Mouse (Mus musculus): Measurements from ENCODE around the gene Glb1. TPM values are rescaled to one million over a fixed set of nuclear protein-coding genes. Genes with fewer than 3 reads are reported as not detected.
A peak's percentile ranks its signal among the peaks of the same experiment; 100 is the strongest.

Gene Glb1
- polyA plus RNA-seq, 1 experiment from 2014 or later: 51.7 TPM

- no peaks in the 10 kb centered on the region for H3K27me3 ChIP-seq (ENCODE audit: control insufficient read depth, insufficient read depth, low read depth, low read length)
- H3K27ac ChIP-seq (ENCODE audit: low read length): no peak overlapping the region
- no peak for ATAC-seq (ENCODE audit: low read depth)
- WGBS: 85% methylated on average over 7 of the region's 7 CpGs
- no peak overlapping the region for H3K4me2 ChIP-seq (ENCODE audit: low read depth, low read length)
- H3K4me1 ChIP-seq (replicated peaks; ENCODE audit: control insufficient read depth, insufficient read depth, low read length): no peaks in the 10 kb centered on the region
- H3K9ac ChIP-seq (ENCODE audit: low read length): no peak overlapping the region
- H3K9me3 ChIP-seq (ENCODE audit: control insufficient read depth, low read length): peaks cover 4% of the 10 kb centered on the region
- H3K36me3 ChIP-seq (ENCODE audit: control insufficient read depth, insufficient read depth, low read length): peaks cover 10% of the 10 kb centered on the region
- H3K4me3 ChIP-seq (ENCODE audit: low read length): no peak overlapping the region
Observed at GRCm38 (mm10) chr9:114421797-114422196, 20.9 kb downstream of the Glb1 start.

DNA sequence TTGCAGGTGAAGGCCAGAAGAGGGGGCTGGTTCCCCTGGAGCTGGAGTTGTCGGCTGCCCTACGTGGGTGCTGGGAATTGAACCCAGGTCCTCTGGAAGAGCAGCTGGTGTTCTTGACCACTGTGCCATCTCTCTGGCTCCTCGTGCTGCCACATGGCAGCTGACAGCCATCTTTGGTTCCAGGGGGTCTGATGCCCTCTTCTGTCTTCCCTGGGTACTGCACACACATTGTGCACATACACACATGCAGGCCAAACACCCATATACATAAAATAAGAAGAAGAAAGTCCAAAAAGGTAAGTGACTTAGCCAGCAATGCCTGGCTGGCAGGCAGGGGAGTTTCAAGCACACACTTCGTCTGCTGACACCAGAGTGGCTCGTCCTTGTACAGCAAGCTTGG, 24.7 kb downstream of the Glb1 start:
- ATAC-seq (ENCODE audit: low read depth): no peak

GRCm38 (mm10) chr9:114426201-114426600, 25.3 kb downstream of the Glb1 start:
- WGBS: 60% methylated on average over 5 of the region's 5 CpGs
- Histone ChIP-seq H3K4me2 (ENCODE audit: low read depth, low read length) (no peak overlapping the region), H3K27me3 (ENCODE audit: control insufficient read depth, insufficient read depth, low read depth, low read length) (no peaks in the 10 kb centered on the region), H3K9ac (ENCODE audit: low read length) (no peak overlapping the region), H3K4me1 (replicated peaks; ENCODE audit: control insufficient read depth, insufficient read depth, low read length) (no peaks in the 10 kb centered on the region), H3K27ac (ENCODE audit: low read length) (no peak overlapping the region), H3K9me3 (ENCODE audit: control insufficient read depth, low read length) (peaks cover 4% of the 10 kb centered on the region), H3K36me3 (ENCODE audit: control insufficient read depth, insufficient read depth, low read length) (peaks cover 11% of the 10 kb centered on the region), H3K4me3 (ENCODE audit: low read length) (no peak overlapping the region)
- ATAC-seq (ENCODE audit: low read depth): peak; percentile 15; the same call in 1 of the 2 replicates

More for the DNA sequence above, 24.7 kb downstream of the Glb1 start:
- peaks cover 4% of the 10 kb centered on the region for H3K9me3 ChIP-seq (ENCODE audit: control insufficient read depth, low read length)
- H3K4me3 ChIP-seq (ENCODE audit: low read length): no peak overlapping the region
- no peak overlapping the region for H3K27ac ChIP-seq (ENCODE audit: low read length)
- H3K27me3 ChIP-seq (ENCODE audit: control insufficient read depth, insufficient read depth, low read depth, low read length): no peaks in the 10 kb centered on the region
- no peaks in the 10 kb centered on the region for H3K4me1 ChIP-seq (replicated peaks; ENCODE audit: control insufficient read depth, insufficient read depth, low read length)
- WGBS: 89% methylated on average over 5 of the region's 5 CpGs
- peaks cover 13% of the 10 kb centered on the region for H3K36me3 ChIP-seq (ENCODE audit: control insufficient read depth, insufficient read depth, low read length)
- no peak overlapping the region for H3K9ac ChIP-seq (ENCODE audit: low read length)
- no peak overlapping the region for H3K4me2 ChIP-seq (ENCODE audit: low read depth, low read length)

DNA sequence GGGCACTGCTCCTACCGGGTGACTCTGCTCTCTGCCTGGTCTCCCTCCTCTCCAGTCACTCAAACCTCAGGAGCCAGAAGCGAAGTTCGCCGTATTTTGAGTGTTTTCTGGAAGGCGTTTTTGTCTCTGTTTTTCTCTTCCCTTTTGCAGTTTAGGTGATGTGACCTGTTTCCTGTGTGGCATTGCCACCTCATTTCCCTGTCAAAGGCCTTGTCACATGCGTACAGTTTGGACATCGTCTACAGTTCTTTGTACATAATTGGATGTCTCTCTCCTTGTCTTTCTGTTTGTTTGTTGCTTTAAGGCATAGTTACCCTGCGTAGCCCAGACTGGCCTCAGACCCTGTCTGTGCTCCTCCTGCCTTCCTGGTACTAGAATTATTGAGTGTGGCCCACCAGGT, 26.5 kb downstream of the Glb1 start:
- Histone ChIP-seq H3K4me2 (ENCODE audit: low read depth, low read length) (no peak overlapping the region), H3K36me3 (ENCODE audit: control insufficient read depth, insufficient read depth, low read length) (peaks cover 11% of the 10 kb centered on the region), H3K9ac (ENCODE audit: low read length) (no peak overlapping the region), H3K9me3 (ENCODE audit: control insufficient read depth, low read length) (peaks cover 4% of the 10 kb centered on the region), H3K4me1 (replicated peaks; ENCODE audit: control insufficient read depth, insufficient read depth, low read length) (no peaks in the 10 kb centered on the region), H3K27me3 (ENCODE audit: control insufficient read depth, insufficient read depth, low read depth, low read length) (no peaks in the 10 kb centered on the region), H3K4me3 (ENCODE audit: low read length) (no peak overlapping the region), H3K27ac (ENCODE audit: low read length) (no peak overlapping the region)
- no peak for ATAC-seq (ENCODE audit: low read depth)
- WGBS: 85% methylated on average over 8 of the region's 8 CpGs

DNA sequence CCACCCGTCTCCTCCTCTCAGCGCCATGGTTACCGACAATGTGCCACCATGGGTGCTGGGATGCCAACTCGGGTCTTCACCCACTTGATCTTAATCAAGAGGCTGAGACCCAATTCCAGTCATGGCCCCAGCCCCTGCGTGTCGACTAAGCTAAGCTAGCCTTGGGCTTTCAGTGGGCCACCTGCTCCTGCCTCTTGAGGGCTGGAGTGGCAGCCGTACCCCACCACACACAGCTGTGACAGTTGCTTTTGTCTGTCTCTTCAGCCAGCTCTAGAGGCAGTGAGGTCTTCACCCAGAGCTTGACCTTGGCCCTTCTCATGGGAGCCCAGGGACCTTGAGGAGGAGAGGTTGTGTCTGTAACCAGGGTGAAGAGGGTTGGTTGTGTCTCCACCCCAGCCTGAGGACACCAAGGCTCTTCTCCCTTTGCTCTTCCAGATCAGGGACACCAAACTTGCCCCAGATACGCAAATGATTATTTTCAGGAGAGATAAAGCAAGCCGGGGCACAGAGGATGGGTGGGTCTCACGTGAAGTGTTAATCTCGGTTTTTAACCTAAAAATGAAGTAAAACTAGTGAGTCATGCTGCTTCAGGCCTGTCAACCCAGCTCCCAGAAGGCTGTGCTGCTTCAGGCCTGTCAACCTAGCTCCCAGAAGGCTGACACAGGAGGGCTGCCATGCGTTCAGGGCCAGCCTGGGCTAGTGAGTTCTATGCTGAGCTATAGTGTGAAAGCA, 27.4 kb downstream of the Glb1 start:
- peaks cover 11% of the 10 kb centered on the region for H3K36me3 ChIP-seq (ENCODE audit: control insufficient read depth, insufficient read depth, low read length)

DNA sequence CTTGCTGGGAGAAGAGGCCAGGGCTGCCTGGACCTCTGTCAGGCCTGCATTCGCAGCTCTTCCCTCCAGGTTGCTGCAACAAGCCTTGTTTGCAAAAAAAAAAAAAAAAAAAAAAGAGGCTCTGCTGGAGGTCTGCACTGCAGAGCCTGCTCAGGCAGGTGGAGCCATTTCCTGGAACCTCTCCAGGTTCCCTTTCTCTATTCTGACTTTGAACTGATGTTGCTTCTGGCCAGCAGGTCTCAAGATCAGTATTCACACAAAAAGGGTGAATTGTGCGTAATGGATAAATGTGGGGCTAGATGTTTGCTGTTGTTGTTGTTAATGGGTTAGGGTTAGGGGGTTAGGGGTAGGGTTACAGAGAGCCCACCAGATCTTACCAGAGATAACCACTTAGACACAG, 34.8 kb downstream of the Glb1 start:
- no peak overlapping the region for H3K4me3 ChIP-seq (ENCODE audit: low read length)
- H3K36me3 ChIP-seq (ENCODE audit: control insufficient read depth, insufficient read depth, low read length): peaks cover 2% of the 10 kb centered on the region; the same call in 1 of the 2 replicates
- 74% methylated on average over 2 of the region's 2 CpGs for WGBS
- no peaks in the 10 kb centered on the region for H3K27me3 ChIP-seq (ENCODE audit: control insufficient read depth, insufficient read depth, low read depth, low read length)
- H3K4me1 ChIP-seq (replicated peaks; ENCODE audit: control insufficient read depth, insufficient read depth, low read length): no peaks in the 10 kb centered on the region
- no peak overlapping the region for H3K9ac ChIP-seq (ENCODE audit: low read length)
- no peak for ATAC-seq (ENCODE audit: low read depth)
- no peak overlapping the region for H3K27ac ChIP-seq (ENCODE audit: low read length)
- H3K9me3 ChIP-seq (ENCODE audit: control insufficient read depth, low read length): no peaks in the 10 kb centered on the region
- no peak overlapping the region for H3K4me2 ChIP-seq (ENCODE audit: low read depth, low read length)

More for the DNA sequence above, 27.4 kb downstream of the Glb1 start:
- Histone ChIP-seq H3K4me2 (ENCODE audit: low read depth, low read length) (no peak overlapping the region), H3K27me3 (ENCODE audit: control insufficient read depth, insufficient read depth, low read depth, low read length) (no peaks in the 10 kb centered on the region), H3K4me3 (ENCODE audit: low read length) (no peak overlapping the region), H3K9ac (ENCODE audit: low read length) (no peak overlapping the region), H3K4me1 (replicated peaks; ENCODE audit: control insufficient read depth, insufficient read depth, low read length) (no peaks in the 10 kb centered on the region), H3K27ac (ENCODE audit: low read length) (no peak overlapping the region), H3K9me3 (ENCODE audit: control insufficient read depth, low read length) (peaks cover 4% of the 10 kb centered on the region)
- no peak for ATAC-seq (ENCODE audit: low read depth)
- 82% methylated on average over 12 of the region's 12 CpGs for WGBS

- Histone ChIP-seq H3K4me2 (ENCODE audit: low read depth, low read length) (no peak overlapping the region), H3K27me3 (ENCODE audit: control insufficient read depth, insufficient read depth, low read depth, low read length) (no peaks in the 10 kb centered on the region), H3K27ac (ENCODE audit: low read length) (no peak overlapping the region), H3K9me3 (ENCODE audit: control insufficient read depth, low read length) (no peaks in the 10 kb centered on the region), H3K9ac (ENCODE audit: low read length) (no peak overlapping the region), H3K4me3 (ENCODE audit: low read length) (no peak overlapping the region), H3K4me1 (replicated peaks; ENCODE audit: control insufficient read depth, insufficient read depth, low read length) (no peaks in the 10 kb centered on the region), H3K36me3 (ENCODE audit: control insufficient read depth, insufficient read depth, low read length) (peaks cover 4% of the 10 kb centered on the region)
- ATAC-seq (ENCODE audit: low read depth): no peak
- WGBS: 70% methylated on average over 10 of the region's 10 CpGs
Observed at GRCm38 (mm10) chr9:114440548-114440947, 39.7 kb downstream of the Glb1 start.

- H3K36me3 ChIP-seq (ENCODE audit: control insufficient read depth, insufficient read depth, low read length): peaks cover 4% of the 10 kb centered on the region
- 90% methylated on average over 9 of the region's 9 CpGs for WGBS
- no peaks in the 10 kb centered on the region for H3K27me3 ChIP-seq (ENCODE audit: control insufficient read depth, insufficient read depth, low read depth, low read length)
- H3K9me3 ChIP-seq (ENCODE audit: control insufficient read depth, low read length): no peaks in the 10 kb centered on the region
- no peak for ATAC-seq (ENCODE audit: low read depth)
- no peak overlapping the region for H3K4me2 ChIP-seq (ENCODE audit: low read depth, low read length)
- H3K27ac ChIP-seq (ENCODE audit: low read length): no peak overlapping the region
- H3K4me3 ChIP-seq (ENCODE audit: low read length): no peak overlapping the region
- H3K4me1 ChIP-seq (replicated peaks; ENCODE audit: control insufficient read depth, insufficient read depth, low read length): no peaks in the 10 kb centered on the region
- H3K9ac ChIP-seq (ENCODE audit: low read length): no peak overlapping the region
Observed at GRCm38 (mm10) chr9:114442225-114442624, 41.3 kb downstream of the Glb1 start.

GRCm38 (mm10) chr9:114442893-114443292, 42.0 kb downstream of the Glb1 start:
- ATAC-seq (ENCODE audit: low read depth): no peak
- no peak overlapping the region for H3K4me3 ChIP-seq (ENCODE audit: low read length)

More at GRCm38 (mm10) chr9:114442893-114443292, 42.0 kb downstream of the Glb1 start:
- 80% methylated on average over 9 of the region's 9 CpGs for WGBS
- Histone ChIP-seq H3K36me3 (ENCODE audit: control insufficient read depth, insufficient read depth, low read length) (peaks cover 2% of the 10 kb centered on the region; the same call in 1 of the 2 replicates), H3K4me1 (replicated peaks; ENCODE audit: control insufficient read depth, insufficient read depth, low read length) (no peaks in the 10 kb centered on the region), H3K27me3 (ENCODE audit: control insufficient read depth, insufficient read depth, low read depth, low read length) (no peaks in the 10 kb centered on the region), H3K4me2 (ENCODE audit: low read depth, low read length) (no peak overlapping the region), H3K9me3 (ENCODE audit: control insufficient read depth, low read length) (no peaks in the 10 kb centered on the region), H3K9ac (ENCODE audit: low read length) (no peak overlapping the region), H3K27ac (ENCODE audit: low read length) (no peak overlapping the region)
